Mouse (Mus musculus) adrenal gland (tissue): ENCODE measurements around the gene 2310011J03Rik.

ENCODE experiments used
- intact Hi-C: fragments of 180-260 bp; cut with DNase I; formaldehyde crosslinking; loops from one replicate; pipeline ENCODE4 v1.15.1; 2025

2310011J03Rik gene

GRCm38 (mm10) chr10:80295618-80296425 is 24.5 kb downstream of the 2310011J03Rik start, which contains the start of gene Apc2:
TSS of gene Apc2 (plus strand) at chr10:80295977.
- intact Hi-C loops: loop anchor here (2.0 kb wide), 1 partner anchor 53 kb away; the partner anchor contains the start of gene Adamtsl5

GRCm38 (mm10) chr10:80294788-80295303 is 25.5 kb downstream of the 2310011J03Rik start:
- intact Hi-C loops: loop anchor here (2.0 to 5.0 kb wide), 2 partner anchors 54 to 77 kb away; partner anchors contain the start of gene Adamtsl5

- intact Hi-C loops: loop anchor here (2.0 to 5.0 kb wide), 2 partner anchors 54 to 78 kb away; partner anchors contain the start of gene Adamtsl5
Measured at GRCm38 (mm10) chr10:80294311-80294710, 26.0 kb downstream of the 2310011J03Rik start.

- intact Hi-C loops: loop anchor here (5.0 kb wide), 1 partner anchor 79 kb away; no protein-coding TSS in a partner anchor
Measured at GRCm38 (mm10) chr10:80293325-80293724, 27.0 kb downstream of the 2310011J03Rik start.

GRCm38 (mm10) chr10:80292251-80293146 is 27.8 kb downstream of the 2310011J03Rik start, which contains the start of gene Rps15:
TSS of gene Rps15 (plus strand) at chr10:80292453.
- intact Hi-C loops: loop anchor here (5.0 kb wide), 1 partner anchor 80 kb away; no protein-coding TSS in a partner anchor

- intact Hi-C loops: no loop called here
Measured at GRCm38 (mm10) chr10:80288657-80289056, 31.7 kb downstream of the 2310011J03Rik start.

DNA sequence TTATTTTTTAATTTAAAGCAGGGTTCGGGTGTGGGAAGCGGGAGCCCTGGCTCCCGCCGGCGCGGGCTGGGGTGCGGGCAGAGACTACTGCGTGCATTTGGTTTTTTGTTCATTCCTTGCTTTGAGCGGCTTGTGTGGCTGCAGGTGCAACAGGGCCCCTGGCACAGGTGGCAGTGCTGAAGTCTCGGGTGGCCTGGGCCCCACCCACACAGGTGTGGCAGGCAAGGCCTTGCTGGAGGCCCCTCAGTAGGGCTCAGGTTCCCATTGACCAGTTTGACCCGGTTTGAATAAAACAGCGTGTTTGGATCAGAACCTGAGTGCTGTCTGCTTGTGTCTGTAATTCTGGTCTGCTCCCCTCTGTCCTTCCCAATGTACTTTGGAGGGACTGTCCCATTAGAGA is 32.2 kb downstream of the 2310011J03Rik start:
- intact Hi-C loops: no loop called here

- intact Hi-C loops: no loop called here
Measured at GRCm38 (mm10) chr10:80285222-80286070, 34.9 kb downstream of the 2310011J03Rik start.

GRCm38 (mm10) chr10:80282481-80283441 is 37.6 kb downstream of the 2310011J03Rik start:
- intact Hi-C loops: no loop called here

- intact Hi-C loops: no loop called here
Measured at GRCm38 (mm10) chr10:80281921-80282371, 38.4 kb downstream of the 2310011J03Rik start.

GRCm38 (mm10) chr10:80281304-80281703 is 39.0 kb downstream of the 2310011J03Rik start:
- intact Hi-C loops: no loop called here

- intact Hi-C loops: no loop called here
Measured at GRCm38 (mm10) chr10:80279273-80279672, 41.1 kb downstream of the 2310011J03Rik start.

DNA sequence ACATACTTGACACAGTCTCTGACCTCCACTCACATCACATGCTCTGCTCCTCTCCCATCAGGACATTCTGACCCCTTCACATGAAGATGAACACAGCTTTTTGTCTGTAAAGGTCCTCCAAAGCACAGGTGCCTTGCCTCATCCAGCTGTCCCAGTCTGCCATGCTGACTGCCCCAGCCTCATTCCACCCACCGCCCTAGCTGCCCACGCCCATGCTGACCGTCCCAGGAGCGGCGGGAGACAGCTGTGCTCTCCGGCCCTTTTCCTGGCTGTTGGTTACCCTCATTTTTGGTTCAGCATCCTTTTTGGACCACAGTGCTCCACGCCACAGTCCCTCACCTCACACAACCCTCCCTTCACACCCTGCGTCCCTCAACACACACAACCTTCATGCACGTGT is 41.9 kb downstream of the 2310011J03Rik start:
- intact Hi-C loops: no loop called here

DNA sequence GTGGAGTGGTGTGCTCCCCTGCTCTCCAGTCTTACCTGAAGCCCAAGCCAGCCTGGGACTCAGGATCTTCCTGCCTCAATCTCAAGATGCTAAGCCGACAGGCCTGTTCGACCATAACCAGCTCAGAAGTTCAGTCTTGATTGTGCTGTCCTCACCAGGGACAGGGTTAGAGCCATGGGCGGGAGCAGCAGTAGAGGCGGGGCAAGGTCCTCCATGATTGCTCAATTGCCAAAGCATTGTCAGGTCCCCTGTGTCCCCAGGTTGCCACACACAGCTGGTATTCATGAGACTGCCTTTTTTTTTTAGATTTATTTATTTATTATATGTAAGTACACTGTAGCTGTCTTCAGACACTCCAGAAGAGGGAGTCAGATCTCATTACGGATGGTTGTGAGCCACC is 44.1 kb downstream of the 2310011J03Rik start:
- intact Hi-C loops: no loop called here

GRCm38 (mm10) chr10:80273847-80274246 is 46.5 kb downstream of the 2310011J03Rik start:
- intact Hi-C loops: no loop called here

GRCm38 (mm10) chr10:80271870-80272585 is 48.3 kb downstream of the 2310011J03Rik start:
- intact Hi-C loops: no loop called here

DNA sequence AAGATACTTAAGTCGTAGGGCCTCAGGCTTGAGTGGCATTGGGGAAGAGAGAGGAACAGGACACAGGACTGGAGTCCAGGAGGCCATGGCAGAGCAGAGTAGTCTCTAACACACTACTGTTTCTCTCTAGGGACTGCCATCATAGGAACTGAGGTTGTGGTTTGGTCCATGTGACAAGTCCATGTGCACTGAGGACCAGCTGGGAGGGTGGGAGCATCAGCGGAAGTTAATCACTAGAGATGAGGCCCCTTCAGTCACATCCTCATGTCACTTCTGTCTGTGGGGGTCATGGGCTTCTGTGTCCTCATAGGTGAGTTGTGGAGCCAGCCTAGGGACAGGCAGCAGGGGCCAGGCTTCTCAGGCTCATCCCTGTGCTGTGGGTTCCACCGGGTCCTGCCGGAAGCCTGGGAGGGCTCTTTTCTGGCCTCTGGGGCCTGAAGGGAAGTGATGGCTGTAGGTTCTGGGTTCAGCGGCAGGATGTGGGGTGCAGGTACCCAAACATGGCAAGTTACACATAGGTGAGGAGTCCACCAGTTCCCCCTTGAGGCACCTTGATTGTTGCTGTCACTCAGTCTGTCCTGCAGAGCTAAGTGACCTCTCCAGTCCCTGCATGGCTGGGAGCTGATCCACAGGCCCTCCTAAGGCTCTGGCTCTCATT is 49.0 kb downstream of the 2310011J03Rik start:
- intact Hi-C loops: no loop called here

GRCm38 (mm10) chr10:80270734-80271181 is 49.6 kb downstream of the 2310011J03Rik start:
- intact Hi-C loops: no loop called here
